Mouse (Mus musculus): ENCODE measurements around the gene Slc3a2. TPM values are rescaled to one million over a fixed set of nuclear protein-coding genes. Genes with fewer than 3 reads are reported as not detected.
"Not testable (repeated sequence)": the region's sequence is repeated elsewhere in the genome, so short reads cannot be mapped to it uniquely, and the experiment has no call there.

Slc3a2 gene
- polyA plus RNA-seq, 1 experiment from 2014 or later: 123 TPM

DNA sequence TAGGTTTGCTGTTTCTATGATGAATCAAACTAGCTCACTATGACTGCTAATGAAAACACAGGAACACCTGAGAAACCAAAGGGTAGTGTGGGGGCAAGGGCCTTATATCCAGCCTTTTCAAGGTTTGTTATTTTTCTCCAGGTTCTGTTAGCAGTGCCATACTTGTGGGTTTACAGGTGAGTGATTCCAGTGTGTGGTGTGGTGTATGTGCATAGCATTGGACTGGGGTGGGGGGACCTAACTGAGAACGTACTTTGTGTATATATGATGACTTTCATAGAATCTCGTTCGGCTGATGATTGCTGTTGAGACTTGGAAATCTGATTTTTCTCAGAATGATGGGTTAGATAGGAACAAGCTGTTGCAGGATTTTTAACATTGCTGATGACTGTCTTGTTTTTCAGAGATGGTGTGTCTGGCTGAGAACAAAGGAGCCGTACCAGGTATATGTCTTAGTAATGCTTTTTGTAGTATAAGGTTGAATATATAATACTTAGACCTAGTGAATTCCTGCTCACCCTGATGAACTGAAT is 2.0 kb upstream of the Slc3a2 start:
- peak overlapping the region; percentile 94 for H3K27ac ChIP-seq
- peaks cover 36% of the 10 kb centered on the region for H3K4me1 ChIP-seq
- peaks cover 31% of the 10 kb centered on the region for H3K36me3 ChIP-seq
- H3K9me3 ChIP-seq (replicated peaks): no peaks in the 10 kb centered on the region
- peak overlapping the region; percentile 96 for H3K9ac ChIP-seq
- H3K4me3 ChIP-seq (replicated peaks): peak overlapping the region; percentile 84
- H3K27me3 ChIP-seq: no peaks in the 10 kb centered on the region
- H3K4me2 ChIP-seq: peak overlapping the region; percentile 70
- no peak for ATAC-seq (replicated peaks; ENCODE audit: low FRiP score)
- 46% methylated on average over 4 of the region's 4 CpGs for WGBS

DNA sequence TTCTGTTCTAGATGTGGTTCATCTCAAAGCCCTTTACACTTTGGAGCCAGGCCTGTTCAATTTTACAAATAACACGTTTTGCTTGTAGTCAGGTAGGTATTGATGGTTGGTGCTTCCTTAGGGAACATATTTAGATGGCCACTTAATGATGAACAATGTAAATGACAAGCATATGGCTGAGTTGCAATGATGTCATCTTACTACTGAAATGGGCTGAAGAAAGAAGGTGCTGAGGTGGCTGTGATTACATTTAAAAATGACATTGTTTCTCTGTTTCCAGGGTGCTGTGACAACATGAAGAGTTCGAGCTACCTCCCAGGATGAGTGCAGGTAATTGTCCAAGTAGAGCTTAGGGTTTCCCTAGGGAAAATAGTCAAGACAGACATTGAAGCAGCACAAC is 1.2 kb upstream of the Slc3a2 start:
- Histone ChIP-seq H3K9me3 (replicated peaks) (no peaks in the 10 kb centered on the region), H3K27me3 (no peaks in the 10 kb centered on the region), H3K4me3 (replicated peaks) (peak overlapping the region; percentile 84), H3K4me1 (peaks cover 36% of the 10 kb centered on the region), H3K36me3 (peaks cover 31% of the 10 kb centered on the region), H3K27ac (peak overlapping the region; percentile 94), H3K9ac (peak overlapping the region; percentile 96), H3K4me2 (peak overlapping the region; percentile 70)
- no peak for ATAC-seq (replicated peaks; ENCODE audit: low FRiP score)
- WGBS: 3% methylated on average over 2 of the region's 2 CpGs

DNA sequence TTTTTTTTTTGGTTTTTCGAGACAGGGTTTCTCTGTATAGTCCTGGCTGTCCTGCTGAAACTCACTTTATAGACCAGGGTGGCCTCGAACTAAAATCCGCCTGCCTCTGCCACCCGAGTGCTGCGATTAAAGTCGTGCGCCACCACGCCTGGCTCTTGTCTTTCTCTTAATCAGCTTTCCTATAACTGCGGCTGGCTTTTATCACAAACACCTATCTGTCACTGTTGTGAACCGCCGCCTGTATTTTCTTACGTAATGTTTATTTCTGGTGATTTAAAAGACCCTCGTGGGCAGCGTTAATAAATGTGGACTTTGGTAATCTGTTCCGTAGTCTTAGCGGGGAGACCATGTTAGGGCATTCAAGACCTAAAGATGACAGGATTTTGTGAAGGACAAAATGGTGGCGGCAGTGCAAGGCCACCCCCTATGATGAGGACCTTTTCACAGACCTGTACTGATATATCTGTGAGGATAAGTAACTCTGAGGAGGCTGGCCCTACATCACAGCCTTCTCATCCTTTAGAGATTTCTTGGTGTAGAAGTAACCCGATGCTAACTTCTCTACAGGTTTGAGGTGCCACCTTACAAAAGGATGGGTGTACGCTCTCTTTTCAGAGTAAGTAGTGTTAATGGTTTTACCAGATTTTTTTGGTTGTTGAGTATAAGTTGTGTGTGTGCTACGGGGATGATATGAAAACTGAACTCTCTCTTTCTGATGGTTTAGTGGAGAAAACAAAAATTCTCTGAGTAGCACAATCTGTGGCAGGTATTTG is 591 bp upstream of the Slc3a2 start:
- H3K36me3 ChIP-seq: peaks cover 31% of the 10 kb centered on the region
- peak overlapping the region; percentile 70 for H3K4me2 ChIP-seq
- no peak for ATAC-seq (replicated peaks; ENCODE audit: low FRiP score)
- under 1% methylated on average over 20 of the region's 20 CpGs for WGBS
- peak overlapping the region; percentile 94 for H3K27ac ChIP-seq
- H3K4me1 ChIP-seq: peaks cover 36% of the 10 kb centered on the region
- H3K9ac ChIP-seq: peak overlapping the region; percentile 96
- peak overlapping the region; percentile 84 for H3K4me3 ChIP-seq (replicated peaks)
- no peaks in the 10 kb centered on the region for H3K27me3 ChIP-seq
- no peaks in the 10 kb centered on the region for H3K9me3 ChIP-seq (replicated peaks)

DNA sequence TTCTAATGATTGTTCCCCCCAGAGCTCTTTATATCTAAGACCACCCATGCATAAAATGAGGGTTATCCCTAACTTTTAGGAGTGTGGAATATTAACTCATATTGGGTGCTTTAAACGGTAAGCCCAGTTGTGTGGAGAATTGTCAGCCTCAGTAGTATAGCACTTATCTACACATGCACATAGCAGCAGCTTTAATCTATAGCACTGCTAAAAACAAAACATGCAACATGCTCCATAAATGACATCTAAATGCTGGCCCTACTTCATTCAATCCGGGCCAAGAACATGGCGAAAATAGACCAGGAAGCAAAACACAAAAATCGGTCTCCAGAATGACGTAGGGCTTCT is 636 bp downstream of the Slc3a2 start:
- 0% methylated on average over 5 of the region's 5 CpGs for WGBS
- H3K27me3 ChIP-seq: no peaks in the 10 kb centered on the region
- peak overlapping the region; percentile 97 for H3K27ac ChIP-seq
- H3K36me3 ChIP-seq: peaks cover 31% of the 10 kb centered on the region
- H3K4me2 ChIP-seq: peak overlapping the region; percentile 59
- H3K9ac ChIP-seq: peak overlapping the region; percentile 73
- peak; percentile 15; the same call in 1 of the 2 replicates for ATAC-seq (replicated peaks; ENCODE audit: low FRiP score)
- peaks cover 36% of the 10 kb centered on the region for H3K4me1 ChIP-seq
- peak overlapping the region; percentile 84 for H3K4me3 ChIP-seq (replicated peaks)
- H3K9me3 ChIP-seq (replicated peaks): no peaks in the 10 kb centered on the region

DNA sequence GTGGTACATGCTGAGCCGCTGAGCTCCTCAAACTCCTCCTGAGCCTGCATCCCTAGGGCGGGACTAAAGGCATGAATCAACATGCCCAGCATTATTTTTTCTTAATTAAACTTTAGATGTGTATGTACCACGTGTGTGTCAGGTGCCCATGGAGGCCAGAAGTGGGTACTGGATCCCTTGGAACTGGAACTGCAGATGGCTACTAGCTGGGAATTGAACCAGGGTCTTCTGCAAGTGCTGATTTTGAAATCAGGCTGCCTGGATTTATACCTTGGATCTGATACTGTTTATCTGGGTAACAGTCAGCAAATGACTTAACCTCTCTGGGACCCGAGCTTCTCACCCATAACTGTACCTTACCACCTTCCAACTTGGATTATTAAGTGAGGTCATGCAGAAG is 1.1 kb downstream of the Slc3a2 start:
- Histone ChIP-seq H3K36me3 (peaks cover 30% of the 10 kb centered on the region), H3K9me3 (replicated peaks) (no peaks in the 10 kb centered on the region), H3K4me1 (peaks cover 36% of the 10 kb centered on the region), H3K9ac (peak overlapping the region; percentile 73), H3K4me3 (replicated peaks) (peak overlapping the region; percentile 84), H3K27me3 (no peaks in the 10 kb centered on the region), H3K4me2 (peak overlapping the region; percentile 59), H3K27ac (peak overlapping the region; percentile 97)
- WGBS: 40% methylated on average over 4 of the region's 4 CpGs
- no peak for ATAC-seq (replicated peaks; ENCODE audit: low FRiP score)

DNA sequence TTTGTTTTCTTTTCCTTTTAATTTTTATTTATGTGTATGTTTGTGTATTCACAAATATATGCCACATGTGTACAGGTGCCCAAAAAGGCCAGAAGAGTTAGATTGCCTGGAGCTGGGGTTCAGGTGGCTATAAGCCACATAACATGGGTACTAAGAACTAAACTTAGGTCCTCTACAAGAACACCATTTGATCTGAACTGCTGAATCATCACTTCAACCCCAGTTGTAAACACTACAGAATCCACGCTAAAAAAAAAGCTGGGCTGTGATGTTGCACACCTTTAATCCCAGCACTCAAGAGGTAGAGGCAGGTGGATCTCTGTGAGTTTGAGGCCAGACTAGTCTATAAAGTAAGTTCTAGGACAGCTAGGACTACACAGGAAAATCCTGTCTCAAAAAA is 1.8 kb downstream of the Slc3a2 start:
- Histone ChIP-seq H3K4me3 (replicated peaks) (no peak overlapping the region), H3K4me2 (peak overlapping the region; percentile 59; the same call in 1 of the 2 replicates), H3K9ac (peak overlapping the region; percentile 73; the same call in 1 of the 2 replicates), H3K4me1 (peaks cover 32% of the 10 kb centered on the region), H3K27ac (no peak overlapping the region), H3K27me3 (no peaks in the 10 kb centered on the region), H3K36me3 (peaks cover 23% of the 10 kb centered on the region), H3K9me3 (replicated peaks) (no peaks in the 10 kb centered on the region)
- 70% methylated on average over 1 of the region's 1 CpGs for WGBS
- no peak for ATAC-seq (replicated peaks; ENCODE audit: low FRiP score)

DNA sequence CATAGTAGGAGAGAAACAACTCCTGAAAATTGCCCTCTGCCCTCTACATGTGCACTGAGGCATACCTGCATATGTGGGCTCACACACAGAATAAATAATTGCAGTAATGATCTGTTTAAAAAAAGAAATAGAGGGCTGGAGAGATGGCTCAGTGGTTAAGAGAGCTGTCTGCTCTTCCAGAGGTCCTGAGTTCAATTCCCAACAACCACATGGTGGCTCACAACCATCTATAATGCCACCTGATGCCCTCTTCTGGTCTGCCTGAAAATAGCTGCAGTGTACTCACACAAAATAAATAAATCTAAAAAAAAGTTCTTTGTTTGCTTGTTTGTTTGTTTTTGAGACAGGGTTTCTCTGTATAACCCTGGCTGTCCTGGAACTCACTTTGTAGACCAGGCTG is 4.1 kb downstream of the Slc3a2 start:
- not testable (repeated sequence) for H3K27ac ChIP-seq; H3K4me3 ChIP-seq (replicated peaks); H3K27me3 ChIP-seq; H3K36me3 ChIP-seq; H3K9me3 ChIP-seq (replicated peaks); H3K4me2 ChIP-seq; H3K9ac ChIP-seq; ATAC-seq (replicated peaks; ENCODE audit: low FRiP score)
- H3K4me1 ChIP-seq: peaks cover 18% of the 10 kb centered on the region

DNA sequence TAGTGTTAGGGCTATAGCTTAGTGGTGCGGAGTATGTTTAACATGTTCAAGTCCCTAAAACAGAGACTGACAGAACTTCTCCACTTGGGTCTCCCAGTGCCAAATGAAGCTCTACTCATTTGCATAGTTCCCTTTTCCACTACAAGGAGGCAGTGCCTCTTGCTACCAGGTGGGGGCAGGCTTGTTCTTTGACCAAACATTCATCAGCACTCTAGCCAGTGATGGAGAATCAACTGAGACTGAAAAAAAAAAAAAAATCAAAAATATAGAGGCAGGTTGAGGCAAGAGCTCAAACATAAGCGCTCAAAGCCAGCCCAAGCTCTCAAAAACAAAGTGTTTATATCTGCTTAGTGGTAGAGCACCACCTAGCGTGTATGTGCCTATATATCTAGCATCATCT is 4.8 kb downstream of the Slc3a2 start:
- Histone ChIP-seq H3K36me3 (no peaks in the 10 kb centered on the region), H3K9me3 (replicated peaks) (no peaks in the 10 kb centered on the region), H3K4me1 (peaks cover 21% of the 10 kb centered on the region), H3K4me3 (replicated peaks) (no peak overlapping the region), H3K4me2 (no peak overlapping the region), H3K27me3 (no peaks in the 10 kb centered on the region), H3K27ac (no peak overlapping the region), H3K9ac (no peak overlapping the region)
- WGBS: 84% methylated on average over 3 of the region's 3 CpGs
- no peak for ATAC-seq (replicated peaks; ENCODE audit: low FRiP score)

DNA sequence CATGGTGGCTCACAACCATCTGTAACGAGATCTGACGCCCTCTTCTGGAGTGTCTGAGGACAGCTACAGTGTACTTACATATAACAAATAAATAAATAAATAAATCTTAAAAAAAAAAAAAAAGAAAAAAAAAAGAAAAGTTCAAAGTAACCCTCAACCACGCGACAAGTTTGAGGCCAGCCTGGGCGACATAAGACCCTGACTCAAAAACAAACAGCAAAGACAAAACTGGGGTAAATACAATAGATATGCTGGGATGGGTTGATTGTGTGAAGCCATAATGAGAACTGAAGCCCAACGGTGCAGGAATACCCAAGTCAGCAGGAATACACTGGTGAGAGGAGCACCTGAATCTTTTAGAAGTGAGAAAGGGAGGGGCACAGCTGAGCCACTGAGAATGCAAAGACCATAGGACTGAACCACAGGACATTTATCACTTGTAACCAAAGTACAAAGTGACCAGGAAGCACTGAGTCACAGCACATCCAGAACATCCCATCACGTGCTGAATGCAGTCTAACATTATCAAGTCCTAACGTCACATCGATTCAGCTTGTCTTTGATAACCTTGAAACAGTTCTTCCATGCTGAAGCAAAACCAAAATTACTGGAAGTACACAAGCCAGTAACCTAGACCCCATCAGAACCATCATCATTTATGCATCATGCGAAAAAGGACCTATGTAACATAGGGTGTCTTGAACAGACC is 6.2 kb downstream of the Slc3a2 start:
- no peak overlapping the region for H3K9ac ChIP-seq
- H3K4me3 ChIP-seq (replicated peaks): no peak overlapping the region
- no peak for ATAC-seq (replicated peaks; ENCODE audit: low FRiP score)
- 80% methylated on average over 9 of the region's 10 CpGs for whole genome bisulfite sequencing
- H3K36me3 ChIP-seq: no peaks in the 10 kb centered on the region; the same call in 1 of the 2 replicates
- H3K9me3 ChIP-seq (replicated peaks): no peaks in the 10 kb centered on the region
- H3K27me3 ChIP-seq: no peaks in the 10 kb centered on the region
- H3K27ac ChIP-seq: no peak overlapping the region
- H3K4me2 ChIP-seq: no peak overlapping the region
- peaks cover 22% of the 10 kb centered on the region for H3K4me1 ChIP-seq

DNA sequence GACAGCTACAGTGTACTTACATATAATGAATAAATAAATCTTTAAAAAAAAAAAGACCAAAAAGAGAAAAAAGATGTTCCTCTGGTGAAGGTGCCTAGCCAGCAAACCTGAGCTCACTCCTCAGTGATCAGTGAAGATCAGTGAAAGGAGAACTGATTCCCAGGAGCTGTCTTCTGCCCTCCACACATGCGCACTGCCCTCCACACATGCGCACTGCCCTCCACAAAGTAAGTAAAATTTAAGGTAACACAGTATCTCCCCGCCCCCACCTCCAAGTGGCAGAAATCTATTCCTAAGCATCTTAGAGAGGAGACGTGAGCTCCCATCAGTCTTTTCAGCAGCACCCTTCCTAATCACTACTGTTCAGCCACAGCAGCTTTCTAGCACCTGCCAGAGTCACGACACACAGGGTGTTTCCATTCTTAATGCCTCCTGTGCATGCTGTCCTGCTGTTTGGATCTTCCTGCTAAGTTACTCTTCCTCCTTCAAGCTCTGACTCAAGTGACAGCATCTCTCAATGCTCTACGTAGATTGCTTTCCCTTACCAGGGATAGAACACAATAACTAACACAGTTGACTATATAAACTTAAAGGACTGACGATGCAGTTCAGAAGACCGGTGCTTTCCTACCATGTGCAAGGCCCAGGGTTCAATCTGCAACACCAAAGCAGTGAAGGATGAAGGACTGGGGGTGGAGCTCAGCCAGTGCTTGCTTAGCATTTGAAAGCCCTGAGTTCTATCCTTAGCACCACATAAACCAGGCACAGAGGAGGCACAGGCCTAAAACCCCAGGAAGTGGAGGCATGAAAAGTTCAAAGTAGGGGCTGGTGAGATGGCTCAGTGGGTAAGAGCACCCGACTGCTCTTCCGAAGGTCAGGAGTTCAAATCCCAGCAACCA is 7.1 kb downstream of the Slc3a2 start:
- WGBS: 76% methylated on average over 10 of the region's 10 CpGs
- H3K4me1 ChIP-seq: peaks cover 21% of the 10 kb centered on the region
- no peak overlapping the region for H3K4me3 ChIP-seq (replicated peaks)
- no peak overlapping the region for H3K4me2 ChIP-seq
- H3K36me3 ChIP-seq: peaks cover 6% of the 10 kb centered on the region
- ATAC-seq (replicated peaks; ENCODE audit: low FRiP score): no peak
- no peak overlapping the region for H3K27ac ChIP-seq
- no peaks in the 10 kb centered on the region for H3K9me3 ChIP-seq (replicated peaks)
- H3K9ac ChIP-seq: no peak overlapping the region
- no peaks in the 10 kb centered on the region for H3K27me3 ChIP-seq

DNA sequence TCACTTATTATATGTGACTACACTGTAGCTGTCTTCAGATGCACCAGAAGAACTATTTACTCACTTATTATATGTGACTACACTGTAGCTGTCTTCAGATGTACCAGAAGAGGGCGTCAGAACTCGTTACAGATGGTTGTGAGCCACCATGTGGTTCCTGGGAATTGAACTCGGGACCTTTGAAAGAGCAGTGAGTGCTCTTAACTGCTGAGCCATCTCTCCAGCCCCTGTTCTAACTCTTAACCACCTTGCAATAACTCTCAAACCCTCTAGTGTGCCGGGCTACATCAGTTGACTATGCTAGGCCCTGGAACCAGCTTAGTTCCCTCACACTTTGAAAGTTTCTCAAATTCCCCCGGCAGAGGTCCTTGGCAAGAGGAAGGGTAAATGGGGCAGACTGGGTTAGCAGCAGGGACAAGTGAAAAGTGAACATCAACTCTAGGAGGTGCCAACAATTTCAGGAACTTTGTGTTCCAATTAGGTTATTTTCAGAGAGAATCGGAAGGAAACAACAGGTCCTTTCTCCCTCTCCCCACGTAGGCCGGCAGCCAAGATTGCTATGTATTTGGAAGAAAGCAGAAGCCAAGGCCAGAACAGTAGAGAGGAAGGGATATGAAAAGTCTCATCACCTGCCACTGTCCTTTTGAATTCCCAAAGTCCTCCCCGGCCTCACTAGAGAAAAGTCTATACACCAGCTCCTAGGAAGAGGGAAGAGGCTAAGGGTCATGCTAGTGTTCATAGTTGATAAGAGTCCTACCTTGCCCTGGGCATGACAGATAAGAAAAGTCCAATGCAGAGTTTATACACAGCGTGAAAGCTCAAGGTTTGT is 8.3 kb downstream of the Slc3a2 start:
- Histone ChIP-seq H3K4me1 (peaks cover 34% of the 10 kb centered on the region), H3K9ac (no peak overlapping the region), H3K9me3 (replicated peaks) (no peaks in the 10 kb centered on the region), H3K27me3 (no peaks in the 10 kb centered on the region), H3K36me3 (peaks cover 18% of the 10 kb centered on the region), H3K4me3 (replicated peaks) (no peak overlapping the region), H3K27ac (no peak overlapping the region), H3K4me2 (peak overlapping the region; percentile 77; the same call in 1 of the 2 replicates)
- WGBS: 75% methylated on average over 10 of the region's 10 CpGs
- no peak for ATAC-seq (replicated peaks; ENCODE audit: low FRiP score)

Data from kidney, embryonic 15.5 days (tissue).